Mouse (Mus musculus) liver, adult (tissue): ENCODE measurements around the gene Acnat2.
"Not testable (repeated sequence)": the region's sequence is repeated elsewhere in the genome, so short reads cannot be mapped to it uniquely, and the experiment has no call there.

Experiments used
- GATA4 ChIP-seq: IDR thresholded peaks from 2 replicates; pipeline ENCODE4 v1.6.1; 2014; ENCODE audit warnings: mild to moderate bottlenecking, low read length; ENCODE audit not compliant: insufficient replicate concordance

Acnat2 gene

DNA sequence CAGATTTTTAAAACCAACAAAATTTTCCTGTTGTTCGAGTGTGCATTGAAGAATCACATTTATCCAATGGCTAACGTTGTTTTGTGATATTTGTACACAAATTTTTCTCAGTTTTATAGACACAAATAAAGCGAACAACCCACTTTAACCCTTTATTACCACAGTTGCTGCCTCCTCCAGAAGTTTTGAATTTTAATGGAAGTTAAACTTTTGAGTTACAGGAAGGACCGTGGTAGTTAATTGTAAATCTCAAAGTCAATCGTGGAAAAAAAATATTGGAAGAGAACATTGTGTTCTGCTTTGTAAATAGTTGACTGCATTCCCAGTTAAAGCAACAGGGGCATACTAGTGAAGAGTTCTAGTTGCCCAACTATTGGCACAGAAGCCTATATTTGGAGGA is at the start of gene Acnat2:
TSS of gene Acnat2 (minus strand) at position 195 of the 400 bp plus-strand sequence.
- not testable (repeated sequence) for TF ChIP-seq GATA4

DNA sequence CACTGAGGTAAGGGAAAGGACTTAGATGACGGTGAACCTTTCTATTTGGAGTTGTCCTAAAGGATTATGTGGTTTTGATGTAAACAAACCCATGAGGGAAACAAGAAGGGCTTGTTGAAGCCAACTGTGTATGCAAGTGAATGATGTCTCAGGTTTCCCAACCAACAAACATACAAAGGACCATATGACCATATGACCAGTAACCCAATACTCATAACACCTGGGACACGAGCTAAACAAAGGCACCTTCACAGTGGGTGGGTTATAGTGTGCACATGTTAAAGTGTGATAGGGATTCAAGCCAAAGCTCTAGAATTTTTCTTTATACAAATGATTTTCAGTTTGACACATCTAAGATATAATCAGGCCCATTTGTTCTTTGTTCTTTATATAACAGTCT is 48.2 kb upstream of the Acnat2 start:
- no peak for TF ChIP-seq GATA4

DNA sequence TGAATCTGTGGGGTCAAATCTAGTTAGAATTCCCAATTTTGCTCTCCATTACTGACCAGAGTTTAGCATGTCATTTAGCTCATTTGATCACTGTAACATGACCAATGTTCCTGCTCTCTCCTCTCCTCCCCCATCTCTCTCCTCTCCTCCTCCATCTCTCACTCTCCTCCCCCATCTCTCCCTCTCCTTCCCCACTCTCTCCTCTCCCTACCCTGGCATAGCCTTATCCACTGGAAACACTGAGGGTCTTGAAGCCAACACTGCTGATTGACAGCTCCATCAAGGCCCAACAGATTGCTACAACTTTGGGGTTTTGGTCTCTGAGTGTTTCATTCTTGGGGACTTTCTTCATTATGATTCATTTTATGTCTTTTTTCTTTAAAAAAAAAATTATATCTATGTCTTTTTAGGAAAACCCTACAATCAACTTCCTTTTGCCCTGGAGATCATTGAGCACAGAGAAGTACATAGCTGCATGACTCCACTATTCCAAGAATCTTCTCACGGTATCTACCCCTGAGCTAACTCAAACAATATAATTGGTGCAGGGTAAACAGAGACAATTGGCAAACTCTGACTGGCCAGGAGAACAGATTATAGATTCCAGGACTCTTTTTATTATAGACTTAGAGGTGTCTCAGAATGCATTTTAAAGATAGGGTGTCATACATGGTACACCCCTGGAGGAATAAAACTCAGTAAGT is 44.0 kb upstream of the Acnat2 start:
- no peak for TF ChIP-seq GATA4

DNA sequence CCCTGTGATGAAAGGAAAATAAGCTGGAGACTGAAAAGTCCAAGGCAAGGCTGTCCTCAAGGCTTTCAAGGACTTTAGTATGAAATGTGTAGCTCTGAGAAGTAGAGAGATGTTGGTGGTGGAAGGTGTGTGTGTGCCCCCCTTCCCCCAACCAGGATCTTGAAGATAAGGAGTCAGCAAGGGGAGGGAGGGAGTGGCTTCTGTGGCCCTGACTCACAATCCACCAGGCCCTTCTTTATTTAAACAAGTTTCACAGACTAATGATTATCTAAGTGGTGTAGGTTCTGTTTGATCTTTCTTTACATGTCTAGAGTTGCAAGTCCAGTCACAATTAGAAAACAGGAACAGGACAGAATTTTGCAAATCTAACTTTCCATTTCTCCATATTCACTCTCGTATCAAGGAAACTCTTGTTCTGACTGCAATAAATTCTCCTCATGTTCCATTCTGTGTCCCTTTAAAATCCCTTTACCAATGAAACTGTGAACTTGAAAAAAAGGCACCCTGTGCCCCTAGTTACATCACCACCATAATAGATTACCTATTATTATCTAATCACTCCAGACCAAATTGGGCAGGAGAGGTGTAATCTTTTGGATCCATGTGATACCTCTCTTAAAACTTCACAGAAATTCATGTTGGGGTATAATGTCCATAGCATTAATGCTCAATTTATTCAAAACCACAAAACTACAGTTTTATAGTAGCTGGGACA is 43.3 kb upstream of the Acnat2 start:
- TF ChIP-seq GATA4, result 0 out of 2 replicates have a peak, but pooled peaks have one; percentile 32

DNA sequence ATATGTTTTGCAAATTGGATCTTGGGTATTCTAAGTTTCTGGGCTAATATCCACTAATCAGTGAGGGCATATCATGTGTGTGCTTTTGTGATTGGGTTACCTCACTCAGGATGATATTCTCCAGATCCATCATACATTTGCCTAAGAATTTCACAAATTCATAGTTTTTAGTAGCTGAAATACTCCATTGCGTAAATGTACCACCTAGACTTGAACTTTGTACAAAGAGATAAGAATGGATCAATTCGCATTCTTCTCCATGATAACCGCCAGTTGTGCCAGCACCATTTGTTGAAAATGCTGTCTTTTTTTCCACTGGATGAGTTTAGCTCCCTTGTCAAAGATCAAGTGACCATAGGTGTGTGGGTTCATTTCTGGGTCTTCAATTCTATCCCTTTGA is 29.0 kb upstream of the Acnat2 start:
- peak; percentile 98 for TF ChIP-seq GATA4

DNA sequence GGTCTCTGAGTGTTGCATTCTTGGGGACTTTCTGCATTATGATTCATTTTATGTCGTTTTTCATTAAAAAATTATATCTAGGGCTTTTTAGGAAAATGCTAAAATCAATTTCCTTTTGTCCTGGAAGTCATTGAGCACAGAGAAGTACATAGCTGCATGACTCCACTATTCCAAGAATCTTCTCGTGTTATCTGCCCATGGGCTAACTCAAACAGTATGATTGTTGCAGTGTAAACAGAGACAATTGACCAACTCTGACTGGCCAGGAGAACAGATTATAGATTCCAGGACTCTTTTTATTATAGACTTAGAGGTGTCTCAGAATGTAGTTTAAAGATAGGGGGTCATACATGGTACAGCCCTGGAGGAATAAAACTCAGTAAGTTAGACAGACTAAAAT is 21.1 kb downstream of the Acnat2 start:
- 0 out of 2 replicates have a peak, but pooled peaks have one; percentile 54 for TF ChIP-seq GATA4

DNA sequence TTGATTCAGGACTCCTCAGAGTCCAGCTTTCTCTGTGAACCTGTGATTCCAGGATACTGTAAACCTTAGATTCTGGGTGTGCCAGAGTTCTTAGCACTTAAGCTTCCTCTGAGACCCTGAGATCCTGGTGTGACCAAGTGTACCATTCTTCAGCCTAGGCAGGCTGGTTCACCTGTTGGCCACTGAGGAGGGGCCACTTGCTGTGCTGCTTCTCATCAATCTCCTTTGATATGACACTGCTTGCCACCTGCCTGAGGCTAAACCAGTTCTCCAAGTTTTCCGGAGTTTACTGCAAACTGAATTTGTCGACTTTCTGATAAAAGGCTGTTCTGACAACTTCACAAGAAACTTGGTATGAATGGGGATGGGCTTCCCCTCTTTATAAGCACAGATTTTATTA is 50.9 kb downstream of the Acnat2 start:
- TF ChIP-seq GATA4, result no peak

DNA sequence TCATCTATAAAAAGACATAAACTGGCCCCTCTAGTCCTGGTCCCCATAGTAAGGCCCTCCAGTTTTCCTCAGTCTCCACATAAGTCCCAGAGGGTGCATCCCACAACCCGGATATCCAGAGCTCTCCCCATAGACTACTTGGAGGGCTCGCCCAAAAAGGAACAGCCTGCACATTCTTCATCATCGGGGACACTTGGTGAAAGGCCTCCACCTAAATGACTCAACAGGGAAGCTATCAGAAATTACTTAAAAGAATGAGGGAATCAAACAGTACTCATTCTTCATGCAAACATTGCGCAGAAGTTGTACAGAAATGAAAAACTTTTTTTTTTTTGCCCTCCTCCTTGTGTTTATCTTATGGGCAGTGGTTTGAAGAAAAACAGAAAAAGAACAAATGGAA is 57.5 kb downstream of the Acnat2 start:
- no peak for TF ChIP-seq GATA4

DNA sequence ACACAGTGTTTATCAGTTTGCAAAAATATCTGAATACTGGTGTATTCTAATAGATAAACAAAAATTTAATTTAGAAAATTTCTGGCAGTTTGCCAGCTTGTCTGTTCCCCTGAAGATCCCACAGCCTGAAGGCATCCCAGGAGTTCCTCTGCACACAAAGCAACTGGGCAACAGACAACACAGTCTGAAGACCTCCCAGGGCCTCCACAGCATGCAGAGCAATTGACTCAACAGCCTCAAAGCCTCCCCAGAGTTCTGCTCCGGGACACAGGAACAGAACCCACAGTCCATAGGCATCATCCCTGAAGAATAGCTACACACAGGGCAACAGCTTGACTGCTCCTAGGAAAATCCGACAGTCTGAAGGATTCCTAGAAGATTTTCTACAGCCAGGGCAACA is 59.3 kb downstream of the Acnat2 start:
- no peak for TF ChIP-seq GATA4

DNA sequence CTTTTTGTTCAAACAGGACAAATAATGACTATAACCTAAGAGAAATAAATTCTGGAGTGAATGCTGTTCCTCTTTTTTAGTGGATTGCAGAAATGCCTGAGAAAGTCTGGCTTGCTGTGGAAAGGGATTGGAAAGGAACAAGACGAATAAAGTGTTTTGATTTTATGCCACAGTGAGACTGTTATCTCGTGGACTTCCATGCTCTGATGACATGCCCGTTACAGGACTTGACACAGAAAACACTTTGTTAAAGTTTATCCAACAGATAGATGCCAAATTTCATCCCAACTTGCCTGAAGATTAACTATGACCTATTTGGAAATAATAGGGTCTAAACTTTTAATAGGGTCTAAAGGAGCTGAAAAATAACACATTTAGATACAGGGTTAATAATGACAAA is 67.9 kb downstream of the Acnat2 start:
- TF ChIP-seq GATA4, result peak; percentile 84
